Mouse (Mus musculus) MEL (cell line): ENCODE measurements around the gene Ring1. TPM values are rescaled to one million over a fixed set of nuclear protein-coding genes. Genes with fewer than 3 reads are reported as not detected.

Source experiments
- DNase-seq: peaks from one replicate; pipeline ENCODE4 v3.0.0; 2011; ENCODE audit warnings: low read depth, low spot score
- H3K27ac ChIP-seq: 2 replicates; pipeline ENCODE4 v1.5.1; 2012; ENCODE audit warnings: low read depth, mild to moderate bottlenecking, control low read depth, low read length, moderate library complexity; ENCODE audit not compliant: control insufficient read depth
- H3K27me3 ChIP-seq, 2 experiments: fragments of 150-350 bp in 1 of 2; sonication (generic) in 1 of 2; 2 replicates each; pipeline ENCODE4 v1.6.1; 2012; ENCODE audit warnings: low read length in 2 of 2, mild to moderate bottlenecking in 2 of 2, improper control_type of control experiment in 1 of 2, moderate library complexity in 1 of 2; ENCODE audit not compliant: insufficient read depth in 2 of 2, control insufficient read depth in 1 of 2
- H3K36me3 ChIP-seq, 2 experiments: 2 replicates each; pipeline ENCODE4 v1.6.1; 2012 to 2014; ENCODE audit warnings: low read length in 2 of 2, improper control_type of control experiment in 1 of 2, inconsistent platforms in 1 of 2, mild to moderate bottlenecking in 1 of 2; ENCODE audit not compliant: insufficient read depth in 2 of 2, control insufficient read depth in 1 of 2
- H3K4me1 ChIP-seq, 2 experiments: fragments of 150-350 bp in 1 of 2; sonication (generic) in 1 of 2; 2 replicates each; pipeline ENCODE4 v1.6.1; 2012; ENCODE audit warnings: low read length in 2 of 2, improper control_type of control experiment in 1 of 2, mild to moderate bottlenecking in 1 of 2; ENCODE audit not compliant: insufficient read depth in 2 of 2, control insufficient read depth in 1 of 2
- H3K4me3 ChIP-seq, 2 experiments: fragments of 150-350 bp in 1 of 2; sonication (generic) in 1 of 2; 2 replicates each; pipeline ENCODE4 v1.5.1; 2012; ENCODE audit warnings: low read depth in 2 of 2, low read length in 2 of 2, mild to moderate bottlenecking in 2 of 2, moderate library complexity in 2 of 2, control low read depth in 1 of 2, improper control_type of control experiment in 1 of 2; ENCODE audit not compliant: control insufficient read depth in 1 of 2, insufficient read depth in 1 of 2
- H3K79me2 ChIP-seq: 2 replicates; pipeline ENCODE4 v1.6.1; 2012; ENCODE audit warnings: mild to moderate bottlenecking, low read length, moderate library complexity; ENCODE audit not compliant: control insufficient read depth, poor library complexity, insufficient read depth
- H3K9ac ChIP-seq: 2 replicates; pipeline ENCODE4 v1.6.1; 2012; ENCODE audit warnings: low read depth, mild to moderate bottlenecking, control low read depth, low read length, moderate library complexity; ENCODE audit not compliant: control insufficient read depth, poor library complexity, severe bottlenecking
- H3K9me3 ChIP-seq: fragments of 150-350 bp; sonication (generic); replicated peaks from 2 replicates; pipeline ENCODE4 v1.6.1; 2012; ENCODE audit warnings: mild to moderate bottlenecking, low read length, improper control_type of control experiment, moderate library complexity; ENCODE audit not compliant: insufficient read depth
- CHD1 ChIP-seq: IDR thresholded peaks from 2 replicates; pipeline ENCODE4 v1.6.1; 2012; ENCODE audit warnings: low read depth, mild to moderate bottlenecking, inconsistent platforms, low read length, improper control_type of control experiment
- GABPA ChIP-seq: IDR thresholded peaks from 2 replicates; pipeline ENCODE4 v1.6.1; 2012; ENCODE audit warnings: low read depth, mild to moderate bottlenecking, inconsistent platforms, low read length, improper control_type of control experiment, moderate library complexity
- GATA1 ChIP-seq: IDR thresholded peaks from 2 replicates; pipeline ENCODE4 v1.6.1; 2011; ENCODE audit warnings: low read depth, low read length, improper control_type of control experiment
- HCFC1 ChIP-seq: IDR thresholded peaks from 2 replicates; pipeline ENCODE4 v1.6.1; 2012; ENCODE audit warnings: low read depth, mild to moderate bottlenecking, inconsistent platforms, low read length, improper control_type of control experiment, moderate library complexity
- JUND ChIP-seq: IDR thresholded peaks from 2 replicates; pipeline ENCODE4 v1.6.1; 2011; ENCODE audit warnings: low read depth, mild to moderate bottlenecking, improper control_type of control experiment, low read length
- KAT2A ChIP-seq: conservative IDR thresholded peaks from 2 replicates; pipeline ENCODE4 v1.6.1; 2012; ENCODE audit warnings: low read depth, low read length, improper control_type of control experiment, inconsistent platforms
- MAX ChIP-seq: IDR thresholded peaks from 2 replicates; pipeline ENCODE4 v1.6.1; 2011; ENCODE audit warnings: low read length, improper control_type of control experiment
- MXI1 ChIP-seq: IDR thresholded peaks from 2 replicates; pipeline ENCODE4 v1.6.1; 2011; ENCODE audit warnings: mild to moderate bottlenecking, low read depth, low read length, improper control_type of control experiment
- NELFE ChIP-seq: IDR thresholded peaks from 2 replicates; pipeline ENCODE4 v1.6.1; 2011; ENCODE audit warnings: low read depth, low read length, improper control_type of control experiment
- POLR2AphosphoS2 ChIP-seq: IDR thresholded peaks from 2 replicates; pipeline ENCODE4 v1.6.1; 2011; ENCODE audit warnings: low read length, improper control_type of control experiment
- RAD21 ChIP-seq: IDR thresholded peaks from 2 replicates; pipeline ENCODE4 v1.6.1; 2011; ENCODE audit warnings: mild to moderate bottlenecking, low read depth, low read length, improper control_type of control experiment
- SIN3A ChIP-seq: IDR thresholded peaks from 2 replicates; pipeline ENCODE4 v1.6.1; 2012; ENCODE audit warnings: low read length, improper control_type of control experiment, inconsistent platforms
- SMC3 ChIP-seq: IDR thresholded peaks from 2 replicates; pipeline ENCODE4 v1.6.1; 2011; ENCODE audit warnings: low read depth, low read length, improper control_type of control experiment
- ZC3H11A ChIP-seq: IDR thresholded peaks from 2 replicates; pipeline ENCODE4 v1.6.1; 2012; ENCODE audit warnings: low read depth, mild to moderate bottlenecking, inconsistent platforms, low read length, improper control_type of control experiment
- polyA plus RNA-seq, 2 experiments: library from polyadenylated mRNA; stranded (reverse) in 1 of 2; unstranded in 1 of 2; fragments of >175 nt in 1 of 2; fragments of >200 nt in 1 of 2; gene quantifications; 2 replicates each; pipeline versions ENCODE4 v1.2.1 to v1.2.4; 2012; ENCODE audit warnings: low replicate concordance in 2 of 2, low read depth in 1 of 2; ENCODE audit not compliant: insufficient read length in 2 of 2, insufficient read depth in 1 of 2, missing spikeins in 1 of 2
- total RNA-seq: library from RNA; depleted of rRNA; stranded (reverse); fragments of 300-350 nt; gene quantifications from 2 replicates; pipeline ENCODE4 v1.2.3, GENCODE M21; 2012

Gene Ring1
- total and polyA plus RNA-seq, 3 experiments = 18.3 to 28.4 TPM; not detected in 1

DNA sequence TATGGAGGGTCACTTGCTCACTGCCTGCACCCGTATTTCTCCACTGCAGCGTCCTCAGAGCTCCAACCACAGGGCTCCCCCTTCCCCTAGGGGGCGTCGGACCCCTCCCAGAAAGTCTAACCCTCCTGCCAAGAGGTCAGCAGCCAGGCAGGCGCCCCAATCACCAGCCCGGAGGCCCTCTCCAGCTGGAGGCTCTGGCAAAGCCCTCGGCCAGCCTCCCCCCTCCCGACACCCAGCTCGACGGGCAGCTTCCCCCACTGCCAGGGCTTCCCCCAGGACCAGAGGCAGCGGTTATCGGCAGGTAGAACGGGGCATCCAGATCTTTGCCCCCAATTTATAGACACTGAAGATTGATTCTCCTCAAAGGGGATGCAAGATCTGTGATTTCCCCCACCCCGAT is 21.5 kb upstream of the Ring1 start:
- H3K4me1 ChIP-seq = peaks cover 0 to 7% of the 10 kb centered on the region in 2 experiments; a peak in 2 of 4 replicates
- H3K9ac ChIP-seq = no peak overlapping the region
- H3K4me3 ChIP-seq = no peak overlapping the region
- no peak for TF ChIP-seq SMC3
- TF ChIP-seq, all 39 proteins: peak for 0
- Histone ChIP-seq H3K36me3 (no peaks in the 10 kb centered on the region; a peak in 1 of 4 replicates), H3K79me2 (no peaks in the 10 kb centered on the region), H3K27me3 (no peaks in the 10 kb centered on the region), H3K27ac (no peak overlapping the region), H3K9me3 (no peaks in the 10 kb centered on the region)
- DNase-seq = no peak

- Histone ChIP-seq H3K79me2 (no peaks in the 10 kb centered on the region), H3K27me3 (no peaks in the 10 kb centered on the region), H3K4me1 (no peaks in the 10 kb centered on the region), H3K4me3 (no peak overlapping the region), H3K27ac (no peak overlapping the region), H3K36me3 (no peaks in the 10 kb centered on the region; a peak in 1 of 4 replicates), H3K9me3 (no peaks in the 10 kb centered on the region), H3K9ac (no peak overlapping the region)
- no peak for TF ChIP-seq ZC3H11A
- no peak; the same call in 1 of the 2 replicates for TF ChIP-seq POLR2AphosphoS2
- no peak for TF ChIP-seq RAD21
- no peak for TF ChIP-seq JUND
- no peak for TF ChIP-seq MAX
- TF ChIP-seq MXI1 = no peak
- no peak for TF ChIP-seq NELFE
- no peak for TF ChIP-seq GATA1
- no peak for DNase-seq
These were observed 15.3 kb upstream of the Ring1 start for GRCm38 (mm10) chr17:34039562-34040450.

DNA sequence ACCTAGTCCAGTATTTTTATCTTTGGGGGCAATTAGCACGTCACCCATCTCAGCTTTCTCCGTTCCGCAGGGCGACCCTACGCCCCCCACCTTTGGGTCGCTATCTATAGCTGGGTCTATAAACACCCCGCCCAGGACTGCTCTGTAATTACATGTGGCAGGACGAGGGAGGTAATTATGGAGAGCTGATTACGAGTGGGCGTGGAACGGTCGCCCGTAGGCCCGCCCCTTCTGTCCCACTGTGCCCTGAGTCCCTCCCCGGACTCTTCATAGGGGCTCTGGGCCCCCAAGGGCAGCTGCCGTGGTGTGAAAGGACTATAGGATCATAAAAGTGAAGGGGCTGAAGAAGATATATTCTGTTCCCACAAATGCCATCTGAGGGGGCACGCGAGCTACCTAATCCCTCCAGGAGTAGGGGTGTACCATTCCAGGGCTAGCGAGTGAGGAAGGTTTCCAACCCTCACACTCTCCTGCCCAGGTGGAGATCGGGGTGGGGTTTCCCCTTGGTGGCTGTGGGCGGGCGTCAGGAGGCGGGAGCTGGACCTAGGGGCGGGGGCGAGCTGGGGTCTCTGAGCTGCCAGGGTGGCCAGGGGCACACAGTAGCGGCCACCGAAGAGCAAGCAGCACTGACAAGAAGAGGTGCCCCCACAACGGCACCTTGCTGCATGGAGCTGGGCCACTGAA is 14.5 kb upstream of the Ring1 start, which contains the start of gene Col11a2:
TSS of gene Col11a2 (plus strand) at position 560 of the 684 bp plus-strand sequence.
- H3K4me1 ChIP-seq = peaks cover 0 to under 1% of the 10 kb centered on the region in 2 experiments; a peak in 1 of 4 replicates
- H3K27me3 ChIP-seq = no peaks in the 10 kb centered on the region
- H3K9ac ChIP-seq = no peak within 1 kb of the TSS
- peaks cover under 1% of the 10 kb centered on the region; the same call in 1 of the 2 replicates for H3K79me2 ChIP-seq
- no peaks in the 10 kb centered on the region for H3K9me3 ChIP-seq
- TF ChIP-seq HCFC1 = no peak
- no peak for TF ChIP-seq KAT2A
- TF ChIP-seq GABPA = no peak
- TF ChIP-seq GATA1 = no peak
- no peak for TF ChIP-seq SIN3A
- TF ChIP-seq POLR2AphosphoS2 = 0 out of 2 replicates have a peak, but pooled peaks have one; percentile 28
- TF ChIP-seq CHD1 = no peak
- TF ChIP-seq JUND = no peak
- TF ChIP-seq, all 39 proteins: peak for 1
- no peak for DNase-seq
- Histone ChIP-seq H3K36me3 (peaks cover 0 to 2% of the 10 kb centered on the region in 2 experiments; a peak in 1 of 4 replicates), H3K27ac (no peak within 1 kb of the TSS), H3K4me3 (no peak within 1 kb of the TSS)
